Mouse (Mus musculus): ENCODE results near the gene Sptbn1. TPM values are rescaled to one million over a fixed set of nuclear protein-coding genes. Genes with fewer than 3 reads are reported as not detected.

Sptbn1 gene
- total RNA-seq (2014; fragmentation: Nextera tagmentation) (101 and 117 TPM in 2 replicates), total RNA-seq (2017) (159 and 165 TPM in 2 replicates)

DNA sequence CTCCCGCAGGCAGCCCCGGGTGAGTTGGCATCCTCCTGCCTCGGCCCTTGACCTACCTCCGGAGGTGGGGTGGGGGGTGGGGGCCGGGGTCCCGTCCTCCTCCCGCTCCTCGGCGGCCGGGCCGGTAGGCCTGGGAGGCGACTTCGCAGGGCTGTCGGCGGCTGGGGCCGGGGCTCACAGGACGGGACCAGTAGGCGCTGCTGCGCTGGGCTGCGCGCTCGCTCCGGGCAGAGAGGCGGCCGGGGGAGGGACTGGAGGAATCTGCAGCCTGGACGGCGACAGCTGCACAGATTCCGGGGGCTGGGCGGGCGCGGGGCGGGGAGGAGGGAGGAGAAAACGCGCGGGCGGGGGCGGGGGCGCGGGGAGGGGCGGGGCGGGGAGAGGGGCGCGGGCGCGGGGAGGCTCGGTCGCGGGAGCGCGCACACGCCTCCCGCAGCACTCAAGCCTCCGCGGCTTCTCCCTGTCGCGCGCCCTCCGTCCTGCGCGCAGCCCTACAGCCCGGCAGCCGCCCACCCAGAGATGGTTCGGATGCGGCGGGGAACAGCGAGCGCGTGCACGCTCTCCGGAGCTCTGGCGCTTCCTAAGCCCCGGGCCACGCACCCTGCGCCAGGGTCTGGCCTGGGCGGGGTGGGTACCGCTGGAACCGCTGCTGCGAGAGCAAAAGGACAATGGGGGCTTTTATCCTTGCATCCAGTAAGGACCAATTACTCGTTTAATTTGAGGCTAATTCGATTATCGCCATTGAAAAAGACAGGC, at the start of gene Sptbn1:
Gene Sptbn1, minus strand, starts transcription at position 284 of the 756 bp plus-strand sequence.
- ATAC-seq (replicated peaks; ENCODE audit: poor library complexity, severe bottlenecking): peak; percentile 76

DNA sequence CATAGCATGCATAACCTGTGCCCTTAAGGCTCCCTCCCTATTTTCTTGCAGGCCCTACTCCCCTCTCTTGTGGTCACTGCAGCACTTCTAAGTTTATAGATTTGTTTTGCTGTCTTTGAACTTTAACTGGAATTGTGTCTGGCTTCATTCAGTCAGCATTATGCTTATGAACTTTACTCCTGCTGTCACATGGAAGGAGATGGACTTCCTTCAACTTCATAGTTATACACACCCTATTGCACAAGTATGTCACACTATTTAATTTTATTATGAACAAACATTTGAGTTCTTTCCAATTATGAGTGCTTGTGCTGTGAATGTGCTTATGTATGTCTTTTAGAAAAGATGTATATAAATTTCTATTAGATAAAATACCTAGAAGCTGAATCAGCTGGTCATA, 26.3 kb upstream of the Sptbn1 start:
- no peak for ATAC-seq (replicated peaks; ENCODE audit: poor library complexity, severe bottlenecking)

DNA sequence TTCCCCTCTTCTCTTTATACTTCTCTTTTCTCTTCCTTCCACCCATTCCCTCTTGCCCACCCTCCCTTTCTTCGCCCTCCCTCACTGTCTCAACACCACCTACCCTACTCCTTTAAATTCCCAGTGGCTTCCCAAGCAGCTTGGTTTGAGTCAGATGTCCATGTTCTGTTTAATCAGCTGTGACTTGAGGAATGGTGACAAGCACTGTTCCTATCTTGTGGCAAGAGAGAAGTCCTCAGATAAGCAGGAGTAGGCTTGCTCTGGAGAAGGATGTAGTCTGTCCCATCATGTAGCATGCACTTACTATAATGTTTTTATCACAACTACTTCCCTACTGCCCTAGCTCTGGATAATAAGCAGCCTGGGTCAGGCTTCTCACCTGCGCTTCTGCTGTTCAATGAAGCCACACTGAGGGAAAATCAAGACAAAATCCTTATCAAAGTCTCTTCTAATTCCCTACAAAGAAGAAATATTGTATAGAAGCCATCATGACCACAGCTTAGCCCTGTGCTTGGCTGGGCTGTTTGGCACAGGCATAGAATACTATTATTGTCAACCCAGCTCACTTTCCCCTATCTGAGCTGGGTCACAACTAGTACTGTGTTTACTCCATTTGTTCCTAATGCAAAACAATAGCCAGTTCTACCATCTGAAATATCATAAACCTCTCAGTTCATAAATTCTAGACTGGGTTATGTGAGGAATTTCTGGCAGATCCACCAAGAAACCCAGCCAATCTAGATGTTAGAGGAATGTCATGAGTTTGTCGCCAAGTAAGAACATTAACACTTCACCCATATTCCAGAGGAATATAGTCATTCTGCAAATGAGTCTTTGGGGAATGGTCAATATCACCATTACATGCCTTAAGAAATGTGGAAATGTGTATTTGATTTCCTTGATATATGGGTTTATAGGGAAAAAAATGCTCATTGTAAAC, 24.5 kb upstream of the Sptbn1 start:
- no peak for ATAC-seq (replicated peaks; ENCODE audit: poor library complexity, severe bottlenecking)

DNA sequence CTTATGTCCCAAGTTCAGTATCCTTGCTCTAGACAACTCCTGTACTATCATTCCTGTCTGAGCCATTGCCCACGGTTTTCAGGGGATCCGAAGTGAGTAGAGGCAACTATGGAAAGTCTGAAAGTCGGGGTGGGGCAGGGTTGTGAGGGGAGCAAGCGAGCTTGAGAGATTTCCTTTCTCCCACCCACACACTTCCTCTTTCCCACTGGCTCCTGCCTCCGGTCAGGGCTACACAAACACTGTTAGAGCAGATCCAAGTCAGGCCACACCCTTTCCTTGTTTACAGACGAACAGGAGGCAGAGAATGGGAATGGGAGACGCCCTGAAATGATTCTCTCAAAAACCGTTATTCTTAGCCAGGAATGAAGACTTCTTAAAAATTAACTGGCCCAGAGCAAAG, 23.2 kb upstream of the Sptbn1 start:
- 0 out of 2 replicates have a peak, but pooled peaks have one; percentile 35 for ATAC-seq (replicated peaks; ENCODE audit: poor library complexity, severe bottlenecking)

DNA sequence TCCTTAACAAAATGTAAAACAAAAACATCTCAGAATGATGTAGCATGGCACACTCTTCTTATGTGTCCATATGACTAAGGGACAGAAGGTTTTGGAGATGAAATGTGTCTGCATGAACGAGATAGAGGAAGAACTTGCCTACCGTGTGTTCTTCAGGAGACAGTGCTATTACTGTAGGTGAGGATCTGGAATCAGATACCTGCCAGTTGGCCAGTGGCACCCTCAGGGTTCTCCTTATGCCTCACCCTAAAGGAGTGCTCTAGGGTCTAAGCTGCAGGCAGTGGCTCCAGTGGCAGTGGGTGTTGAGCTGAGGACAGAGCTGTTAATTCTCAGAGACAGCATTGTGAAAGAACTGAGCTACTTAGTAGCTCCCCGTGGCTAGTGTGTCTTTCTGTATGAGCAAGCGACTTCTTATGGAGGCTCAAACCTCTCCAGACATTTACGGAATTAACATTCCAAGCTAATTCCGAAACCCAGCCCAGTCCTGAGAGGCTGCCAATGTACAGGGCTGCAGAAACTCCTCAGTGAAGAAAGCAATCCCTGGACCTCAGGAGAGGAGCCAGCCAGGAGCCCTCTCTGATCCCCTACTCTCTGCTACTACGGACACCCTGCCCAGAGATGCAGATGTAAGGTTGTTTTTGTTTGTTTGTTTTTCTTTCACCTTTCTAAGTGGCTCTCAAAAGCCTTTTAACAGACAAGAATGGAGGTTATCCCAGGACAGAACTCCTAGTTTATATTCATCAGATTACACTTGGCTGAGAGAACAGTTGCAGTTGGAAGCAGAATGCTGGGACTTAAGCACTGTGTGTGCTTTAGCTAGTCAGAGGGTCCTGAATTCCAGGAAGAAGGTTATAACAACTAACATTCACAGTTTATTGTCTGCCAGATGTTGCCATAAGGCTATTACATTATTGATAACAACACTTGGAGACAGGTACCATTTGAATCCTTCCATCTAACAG, 21.8 kb upstream of the Sptbn1 start:
- ATAC-seq (replicated peaks; ENCODE audit: poor library complexity, severe bottlenecking): no peak

DNA sequence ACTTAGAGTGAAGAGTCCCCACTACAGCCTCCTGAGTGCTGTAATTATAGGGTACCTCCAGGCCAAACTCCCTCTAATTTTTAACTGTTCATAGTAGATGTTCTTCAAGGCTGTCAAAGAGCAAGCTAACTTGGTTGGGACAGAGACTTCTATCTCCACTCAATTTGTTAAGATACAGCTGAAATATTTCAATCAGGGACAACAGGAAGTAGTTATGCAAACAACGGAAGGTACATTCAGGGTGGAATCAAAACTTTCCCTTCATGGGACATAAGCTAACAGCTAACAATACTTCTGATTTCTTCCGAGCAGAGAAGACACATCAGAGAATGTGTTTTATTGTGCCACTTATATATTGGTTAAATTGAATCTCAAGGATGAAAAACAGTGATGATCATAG, 20.1 kb upstream of the Sptbn1 start:
- ATAC-seq (replicated peaks; ENCODE audit: poor library complexity, severe bottlenecking): no peak

DNA sequence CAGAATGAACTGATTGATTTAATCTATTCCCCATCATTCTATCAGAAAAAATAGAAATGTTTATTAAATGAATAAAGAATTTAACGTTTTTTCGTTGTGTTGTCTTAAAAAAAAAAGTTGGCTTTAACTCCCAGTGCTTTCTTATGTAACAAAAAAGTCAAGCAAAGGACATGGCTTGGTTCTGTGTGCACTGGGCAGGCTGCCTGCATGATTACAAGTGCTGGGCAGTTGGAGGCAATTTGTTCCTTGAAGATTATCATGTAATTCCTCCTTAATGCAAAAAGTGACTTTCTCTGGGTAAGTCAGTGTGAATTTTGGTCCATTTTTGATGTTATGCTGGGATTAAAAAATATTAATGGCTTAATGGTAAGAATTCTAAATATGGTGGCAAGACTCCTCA, 15.7 kb upstream of the Sptbn1 start:
- no peak for ATAC-seq (replicated peaks; ENCODE audit: poor library complexity, severe bottlenecking)

DNA sequence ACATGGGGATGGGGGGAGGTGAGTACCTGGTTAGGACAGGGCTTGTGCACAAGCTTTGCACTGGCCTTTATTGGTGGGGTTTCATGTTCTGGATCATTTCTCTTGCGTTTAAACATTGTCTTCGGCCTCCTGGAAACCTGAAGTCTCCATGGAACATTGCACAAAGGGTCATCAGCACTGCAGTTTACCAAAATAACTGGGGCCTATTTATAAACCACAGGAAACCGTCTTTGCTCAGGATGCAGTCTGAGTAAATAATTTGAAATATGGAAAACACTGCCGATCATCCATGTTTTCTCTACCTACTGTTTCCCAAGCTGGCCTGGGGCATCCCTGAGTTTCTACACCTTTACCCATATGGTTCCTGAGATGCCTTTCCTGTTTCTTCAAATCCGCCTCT, 13.1 kb upstream of the Sptbn1 start:
- no peak for ATAC-seq (replicated peaks; ENCODE audit: poor library complexity, severe bottlenecking)

DNA sequence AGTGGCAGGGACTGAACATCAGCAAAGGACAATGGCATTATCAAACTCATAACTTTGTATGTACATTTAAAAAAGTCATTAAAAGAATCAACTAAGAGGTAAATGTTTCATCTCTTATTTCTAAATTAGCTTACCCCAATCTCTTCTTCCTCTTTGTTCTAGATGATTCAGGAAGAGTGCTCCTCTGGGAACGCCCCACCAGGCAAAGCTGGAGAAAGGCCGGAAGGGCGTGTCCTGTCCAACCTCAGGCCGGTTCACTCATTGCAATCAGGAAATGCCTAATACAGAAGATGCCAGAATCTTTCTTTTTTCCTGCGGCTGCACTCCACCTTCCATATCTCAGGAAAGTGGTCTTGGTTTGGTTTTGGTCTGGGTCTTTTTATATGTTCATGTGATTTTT, 11.3 kb upstream of the Sptbn1 start:
- ATAC-seq (replicated peaks; ENCODE audit: poor library complexity, severe bottlenecking): no peak

DNA sequence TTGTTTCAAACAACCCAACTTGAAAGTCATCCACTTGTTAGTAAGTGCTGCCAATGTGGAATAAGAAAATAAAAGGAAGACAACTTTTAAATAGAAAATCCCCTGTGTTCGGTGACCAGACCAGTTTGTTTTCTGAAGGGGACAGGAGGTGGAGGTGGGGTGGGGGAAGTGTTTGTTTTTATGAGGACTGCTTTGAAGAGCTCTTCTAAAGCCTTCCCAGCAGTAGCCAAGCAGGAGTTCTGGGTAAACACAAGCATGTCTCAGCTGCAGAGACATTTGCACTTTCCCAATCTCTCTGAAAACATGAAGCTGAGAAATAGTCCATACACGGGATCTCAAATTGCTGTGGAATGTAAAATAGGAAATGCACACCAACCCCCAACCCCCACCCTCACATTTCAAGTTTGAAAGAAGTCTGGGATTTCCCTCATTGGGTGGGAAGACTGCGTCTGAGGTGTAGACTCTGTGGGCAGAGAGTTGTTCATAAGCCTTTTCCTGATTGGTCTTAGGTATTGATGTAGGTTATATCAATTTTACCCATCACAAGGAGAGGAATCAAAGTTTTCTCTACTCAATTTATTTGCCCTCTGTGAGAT, 7.6 kb upstream of the Sptbn1 start:
- no peak for ATAC-seq (replicated peaks; ENCODE audit: poor library complexity, severe bottlenecking)

DNA sequence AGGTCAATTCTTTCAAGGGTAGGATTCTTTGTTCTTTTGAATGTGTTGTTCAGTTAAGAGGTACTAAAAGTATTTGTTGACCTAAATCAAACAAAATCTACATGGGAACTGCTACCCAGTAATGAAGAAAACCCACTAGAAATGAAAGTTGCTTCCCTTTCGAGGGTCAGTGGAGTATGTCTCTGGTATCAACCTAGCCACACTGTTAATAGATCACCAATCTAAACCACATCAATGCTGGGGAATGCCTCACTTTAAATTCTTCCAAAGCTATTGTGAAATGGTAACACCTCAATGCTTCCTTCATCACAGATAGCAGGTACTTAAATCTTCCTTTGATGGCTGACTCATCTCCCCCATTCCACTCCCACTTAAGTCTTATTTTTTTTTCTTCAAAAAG, 1.5 kb upstream of the Sptbn1 start:
- ATAC-seq (replicated peaks; ENCODE audit: poor library complexity, severe bottlenecking): no peak

DNA sequence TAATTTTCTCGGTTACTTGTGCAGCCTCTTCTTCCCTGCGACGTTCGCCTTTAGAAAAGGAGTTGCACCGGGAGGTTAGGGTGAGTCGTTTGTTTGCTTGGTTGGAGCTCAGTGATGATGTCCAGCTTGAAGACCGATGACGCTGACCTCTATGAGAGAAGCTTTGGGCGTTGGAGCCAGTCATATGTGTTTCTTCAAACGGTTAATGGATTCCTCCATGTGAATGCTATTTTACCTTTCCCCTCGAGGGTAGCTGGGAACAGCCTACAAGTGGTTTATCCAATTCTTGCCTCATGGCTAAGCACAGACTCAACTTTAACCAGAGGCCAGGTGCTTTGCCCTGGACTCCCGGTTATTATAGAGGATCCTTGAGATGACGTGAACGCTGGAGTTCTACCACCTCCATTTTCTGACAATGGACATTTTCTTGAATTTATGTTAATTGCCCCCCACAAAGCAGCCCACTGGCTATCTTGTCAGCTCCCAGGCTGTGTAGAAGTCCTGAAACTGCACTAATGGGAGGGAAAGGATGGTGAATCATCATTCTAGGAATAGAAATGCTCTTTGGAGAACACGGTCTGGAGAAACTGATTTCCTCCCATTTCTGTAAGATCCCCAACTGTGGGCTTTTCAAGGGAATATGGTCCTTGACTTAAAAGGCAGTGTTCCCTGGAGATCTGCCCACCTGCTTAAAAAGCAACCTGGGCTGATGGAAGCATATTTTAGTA, 837 bp upstream of the Sptbn1 start:
- no peak for ATAC-seq (replicated peaks; ENCODE audit: poor library complexity, severe bottlenecking)

DNA sequence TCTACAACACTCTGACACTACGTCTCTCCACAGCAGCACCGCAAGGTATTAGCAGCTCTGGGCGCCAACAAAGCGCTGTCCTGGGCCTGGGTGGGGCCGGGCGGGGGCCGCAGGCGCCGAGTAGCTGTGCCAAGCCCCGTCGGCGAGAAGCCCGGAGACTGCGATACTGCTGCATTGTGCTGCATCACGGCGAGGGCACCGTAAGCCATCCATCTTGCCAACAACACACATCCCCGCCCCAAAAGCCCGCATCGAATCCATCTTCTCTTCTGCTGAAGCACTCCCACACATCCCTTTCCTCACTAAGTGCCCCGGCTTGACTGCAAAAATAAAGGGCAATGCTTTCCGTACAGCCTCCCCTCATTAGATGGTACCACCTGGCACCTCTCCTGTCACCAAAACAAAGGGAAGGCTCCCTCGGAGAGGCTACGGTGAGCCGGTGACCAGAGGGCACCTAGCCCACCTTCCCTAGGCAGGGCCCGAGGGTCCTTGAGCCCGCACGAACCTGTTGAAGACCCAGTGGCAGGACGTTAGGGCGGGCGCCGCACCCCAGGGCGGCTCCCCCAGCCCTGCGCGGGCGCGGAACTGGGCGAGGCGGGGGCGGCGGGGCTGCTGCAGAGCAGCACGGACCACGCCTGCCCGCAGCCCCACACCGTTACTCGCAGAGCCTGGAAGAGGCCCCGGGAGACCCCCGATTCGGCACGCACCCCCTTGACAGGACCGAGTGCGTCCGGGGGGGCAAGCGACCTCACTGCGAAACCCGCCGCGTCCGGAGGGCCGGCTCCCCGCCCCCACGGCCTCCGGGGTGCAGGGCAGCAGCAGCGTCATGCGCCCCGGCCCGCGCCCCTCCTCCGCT, 711 bp downstream of the Sptbn1 start:
- ATAC-seq (replicated peaks; ENCODE audit: poor library complexity, severe bottlenecking): peak; percentile 55

DNA sequence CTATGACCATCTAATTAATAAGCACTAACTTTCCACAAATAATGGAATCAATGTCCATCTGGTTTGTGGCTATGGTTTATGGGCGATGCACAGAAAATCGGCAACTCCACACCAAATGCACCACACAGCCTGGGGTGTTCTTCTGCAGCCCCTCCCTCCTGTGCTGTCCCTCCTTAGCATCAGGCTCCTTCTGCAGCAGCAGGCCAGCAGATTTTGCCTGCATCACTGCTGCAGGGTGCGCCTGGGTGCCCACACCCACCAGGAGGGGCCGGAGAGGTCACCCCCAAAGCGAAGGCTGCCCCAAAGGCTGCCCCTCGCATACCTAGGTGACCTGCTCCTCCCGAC, 1.3 kb downstream of the Sptbn1 start:
- ATAC-seq (replicated peaks; ENCODE audit: poor library complexity, severe bottlenecking): no peak

DNA sequence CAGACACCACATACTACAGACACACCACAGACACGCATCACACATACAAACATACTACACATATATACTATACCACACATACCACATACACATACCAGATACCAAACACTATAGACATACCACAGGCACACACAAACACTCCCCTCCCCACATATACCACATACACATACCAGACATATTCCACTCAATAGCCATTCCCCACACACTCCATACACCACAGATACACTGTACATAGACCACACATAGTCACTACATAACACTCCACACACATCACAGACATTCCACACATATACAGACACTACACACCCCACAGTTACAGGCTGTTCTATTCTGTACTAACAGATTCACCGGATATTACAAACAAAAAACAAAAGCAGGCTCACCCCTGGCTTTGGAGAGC, 2.3 kb downstream of the Sptbn1 start:
- no peak for ATAC-seq (replicated peaks; ENCODE audit: poor library complexity, severe bottlenecking)

DNA sequence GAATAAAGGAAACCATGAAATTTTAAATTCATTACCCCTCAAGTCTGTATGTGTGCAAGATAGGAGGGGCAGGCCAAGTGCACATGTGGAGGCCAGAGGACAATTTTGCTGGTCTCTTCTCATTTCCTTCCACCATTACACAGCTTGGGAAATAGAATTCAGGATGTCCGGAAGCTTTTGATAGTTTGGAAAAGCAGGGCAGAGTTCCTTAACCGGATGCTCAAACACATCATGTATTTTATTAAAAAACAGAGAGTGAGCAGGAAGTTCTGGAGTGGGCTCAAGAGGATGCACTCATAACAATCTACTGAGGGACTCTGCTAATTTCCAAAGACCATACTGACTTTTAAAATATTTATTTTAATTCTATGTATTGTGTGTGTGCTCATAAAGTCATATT, 4.3 kb downstream of the Sptbn1 start:
- ATAC-seq (replicated peaks; ENCODE audit: poor library complexity, severe bottlenecking): no peak

DNA sequence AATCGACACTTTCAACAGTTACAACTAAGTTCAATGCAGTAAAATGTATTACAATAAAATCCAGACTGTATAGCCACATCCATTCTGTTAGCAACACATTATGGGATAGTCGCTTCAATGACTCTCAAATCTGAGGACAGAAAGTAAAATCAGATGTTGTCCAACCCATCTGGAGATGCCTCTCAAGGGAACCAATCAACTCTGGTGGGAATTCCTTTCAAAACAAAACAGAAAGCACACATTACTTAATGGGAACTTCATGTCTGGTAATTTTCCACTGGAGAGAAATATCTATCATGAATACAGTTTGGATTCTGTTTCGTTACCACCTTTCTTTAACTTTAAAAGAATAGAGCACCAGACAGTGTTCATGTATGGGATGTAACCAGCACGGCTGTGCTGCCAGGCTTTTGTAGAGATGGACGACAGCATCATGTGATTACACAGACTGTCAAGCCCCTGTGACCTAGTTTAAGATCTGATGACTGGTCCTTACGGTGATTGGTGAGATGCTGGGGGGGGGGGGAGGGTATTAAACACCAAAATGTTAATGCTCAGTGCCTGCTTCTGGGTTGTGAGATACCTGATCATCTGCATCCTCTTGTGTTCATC, 9.1 kb downstream of the Sptbn1 start:
- no peak for ATAC-seq (replicated peaks; ENCODE audit: poor library complexity, severe bottlenecking)

DNA sequence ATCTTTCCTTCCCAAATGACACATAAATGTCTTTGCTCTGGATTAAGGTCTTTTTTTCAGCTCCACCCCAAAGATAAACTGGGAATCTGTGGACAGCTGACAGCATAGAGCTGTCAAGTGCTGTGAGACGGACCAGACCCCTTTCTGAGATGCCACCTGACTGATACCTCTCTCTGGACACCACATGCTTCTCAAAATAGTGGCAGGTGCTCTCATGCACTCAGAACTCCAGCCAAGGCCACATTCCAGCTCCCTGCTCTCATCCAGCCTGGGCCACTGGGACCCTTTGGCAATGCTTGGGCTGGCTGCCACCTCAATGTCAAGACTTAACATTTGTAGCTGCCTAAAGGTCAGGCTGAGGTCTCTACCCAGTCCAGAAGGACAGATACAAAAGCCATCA, 10.2 kb downstream of the Sptbn1 start:
- ATAC-seq (replicated peaks; ENCODE audit: poor library complexity, severe bottlenecking): no peak

Data from granulocyte monocyte progenitor cell, adult 5-6 weeks (primary cell).